Mouse (Mus musculus) T-cell, adult 2 months (primary cell): Measurements from ENCODE around the gene Mapk14.

Source experiments
- DNase-seq: peaks from one replicate; pipeline ENCODE4 v3.0.0; 2022; ENCODE audit warnings: low spot score

Gene Mapk14

DNA sequence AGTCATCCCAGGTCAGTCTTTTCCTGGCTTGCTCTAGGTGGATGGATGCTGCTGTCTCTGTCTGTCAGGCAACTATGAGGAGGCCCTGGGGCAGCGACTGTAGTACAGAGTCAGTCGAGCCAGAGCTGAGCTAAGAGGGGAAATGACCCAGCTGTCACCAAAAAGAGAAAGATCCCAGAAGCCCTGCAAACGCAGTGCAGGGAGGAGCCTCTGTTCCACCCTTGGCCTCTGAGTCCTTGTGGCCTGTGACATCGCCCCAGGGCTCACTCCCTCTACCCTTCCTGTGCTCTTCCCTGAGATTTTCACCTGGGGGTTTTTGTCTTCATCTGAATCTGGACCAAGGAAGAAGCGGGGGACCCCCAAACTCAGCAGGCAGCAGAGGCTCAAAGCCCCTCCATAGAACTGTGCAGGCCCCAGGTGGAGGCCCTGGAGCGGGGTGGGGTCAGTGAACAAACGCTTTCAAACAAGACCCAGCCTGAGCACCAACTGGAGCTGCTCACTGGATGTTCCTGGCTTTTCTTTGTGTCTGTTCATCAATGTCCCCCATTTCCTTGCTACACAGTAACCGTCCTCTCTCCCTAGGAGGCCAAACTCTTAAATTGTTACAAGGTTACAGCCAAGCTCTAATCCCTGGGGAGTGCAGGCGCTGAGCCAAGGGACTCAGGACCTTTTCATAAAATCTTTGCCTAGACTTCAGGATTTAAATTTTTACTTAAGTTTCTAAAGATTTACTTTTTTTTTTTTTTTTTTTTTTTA is 90.3 kb downstream of the Mapk14 start:
- no peak for DNase-seq

DNA sequence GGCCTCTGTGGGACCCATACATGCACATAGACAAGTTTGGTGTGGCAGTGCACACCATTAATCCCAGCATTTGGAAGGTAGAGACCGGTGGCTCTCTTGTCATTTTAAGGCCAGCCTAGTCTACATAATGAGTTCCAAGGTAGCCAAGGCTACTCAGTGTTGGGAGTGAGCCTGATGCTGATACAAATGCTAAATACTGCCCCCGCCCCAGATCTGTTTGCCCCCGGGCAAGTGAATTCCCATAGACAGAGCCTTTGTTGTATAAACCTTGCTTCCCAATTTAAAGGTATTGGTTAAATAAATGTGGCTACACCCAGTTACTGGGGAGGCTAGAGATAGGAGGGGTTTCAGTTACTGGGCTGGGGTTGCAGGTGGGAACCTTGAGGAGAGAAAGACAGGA is 93.9 kb downstream of the Mapk14 start:
- DNase-seq, result no peak

DNA sequence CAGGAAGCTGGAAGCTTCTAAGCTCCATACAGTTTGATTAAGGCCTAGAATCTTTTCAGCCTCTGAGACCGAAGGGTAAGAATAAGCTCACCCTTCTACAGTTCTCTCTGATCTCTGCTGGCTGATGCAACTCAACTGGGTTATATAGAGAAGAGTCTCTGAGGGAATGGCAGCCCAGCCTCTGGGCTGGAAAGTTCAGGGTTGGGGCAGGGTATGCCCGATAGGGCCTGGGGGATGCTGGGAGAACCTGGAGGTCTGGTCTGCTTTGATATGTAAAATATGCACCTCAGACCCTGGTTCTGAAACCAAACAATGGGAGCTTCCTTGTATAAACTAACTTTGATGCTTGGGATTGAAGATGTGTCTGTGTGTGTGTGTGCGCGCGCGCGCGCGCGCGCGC is 96.4 kb downstream of the Mapk14 start:
- no peak for DNase-seq

DNA sequence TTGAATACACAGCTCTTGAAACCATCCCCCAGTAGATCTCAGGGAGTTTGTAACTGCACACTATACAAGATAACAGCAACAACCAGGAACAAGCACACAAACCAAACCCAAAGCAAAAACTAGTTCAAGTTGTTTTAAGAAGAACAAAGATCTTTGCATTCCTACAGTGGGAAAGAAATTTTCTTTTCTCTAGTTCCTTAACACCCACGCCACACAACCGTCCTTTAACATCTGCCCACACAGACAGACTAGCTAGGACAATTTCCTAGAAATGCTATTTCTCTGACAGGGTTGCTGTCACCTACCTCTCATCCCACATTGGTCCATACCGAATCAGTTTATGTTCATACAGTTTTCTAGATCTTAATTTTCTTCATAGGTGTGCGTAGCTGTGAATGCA is 105.9 kb downstream of the Mapk14 start:
- no peak for DNase-seq
